Mouse (Mus musculus): ENCODE data around the gene Pcbd1. TPM values are rescaled to one million over a fixed set of nuclear protein-coding genes. Genes with fewer than 3 reads are reported as not detected.

Pcbd1 gene
- under 1 TPM; 0.49 to 0.72 TPM for total RNA-seq (2021)
- long read RNA-seq, experiment 1, partial matches to known transcripts, result 0 of 2 reads
- long read RNA-seq, experiment 1, other reads (novel, unspliced or antisense), result 0 of 2 reads
- long read RNA-seq, experiment 2, result 0 reads

GRCm38 (mm10) chr10:61089170-61090142 is at the start of gene Pcbd1:
Pcbd1 (plus strand) TSS chr10:61089331.
- DNase-seq, result no peak

- DNase-seq, result no peak
Observed at GRCm38 (mm10) chr10:61039657-61040056, 49.5 kb upstream of the Pcbd1 start.

GRCm38 (mm10) chr10:61045081-61045480 is 44.0 kb upstream of the Pcbd1 start:
- DNase-seq, result no peak

GRCm38 (mm10) chr10:61051993-61052613 is 37.0 kb upstream of the Pcbd1 start:
- peak; percentile 27 for DNase-seq

- no peak for DNase-seq
Observed at GRCm38 (mm10) chr10:61056661-61057060, 32.5 kb upstream of the Pcbd1 start.

GRCm38 (mm10) chr10:61059101-61059500 is 30.0 kb upstream of the Pcbd1 start:
- no peak for DNase-seq

GRCm38 (mm10) chr10:61059543-61060110 is 29.5 kb upstream of the Pcbd1 start:
- DNase-seq, result no peak

- no peak for DNase-seq
Observed at GRCm38 (mm10) chr10:61063271-61063864, 25.8 kb upstream of the Pcbd1 start.

- DNase-seq, result no peak
Observed at GRCm38 (mm10) chr10:61064635-61065034, 24.5 kb upstream of the Pcbd1 start.

GRCm38 (mm10) chr10:61065287-61066005 is 23.7 kb upstream of the Pcbd1 start:
- DNase-seq, result no peak

- DNase-seq, result no peak
Observed at GRCm38 (mm10) chr10:61068436-61069192, 20.5 kb upstream of the Pcbd1 start.

- no peak for DNase-seq
Observed at GRCm38 (mm10) chr10:61069248-61069647, 19.9 kb upstream of the Pcbd1 start.

- DNase-seq, result no peak
Observed at GRCm38 (mm10) chr10:61072324-61072723, 16.8 kb upstream of the Pcbd1 start.

- DNase-seq, result no peak
Observed at GRCm38 (mm10) chr10:61074643-61075042, 14.5 kb upstream of the Pcbd1 start.

GRCm38 (mm10) chr10:61075607-61076006 is 13.5 kb upstream of the Pcbd1 start:
- DNase-seq, result no peak

GRCm38 (mm10) chr10:61080227-61080930 is 8.8 kb upstream of the Pcbd1 start:
- peak; percentile 44 for DNase-seq

- no peak for DNase-seq
Observed at GRCm38 (mm10) chr10:61080931-61081255, 8.2 kb upstream of the Pcbd1 start.

- no peak for DNase-seq
Observed at GRCm38 (mm10) chr10:61085364-61085763, 3.8 kb upstream of the Pcbd1 start.

GRCm38 (mm10) chr10:61086502-61086901 is 2.6 kb upstream of the Pcbd1 start:
- DNase-seq, result no peak

- no peak for DNase-seq
Observed at GRCm38 (mm10) chr10:61088468-61088867, 663 bp upstream of the Pcbd1 start.
